7 mouse cellular contexts compared by ENCODE assay signal in genomic region chr12:8499871-8500596, GRCm38 (mm10). TPM values are rescaled to one million over a fixed set of nuclear protein-coding genes. Genes with fewer than 3 reads are reported as not detected.
DNase-seq lines count a peak whose midpoint lies in the region; ATAC-seq and TF ChIP-seq lines count a peak whose summit lies in the region.

Gene Rhob, minus strand, starts transcription at chr12:8500009.

- H3K4me1 ChIP-seq in embryonic facial prominence, embryonic 12.5 days = peaks cover 36% of the 10 kb centered on the region
- H3K4me1 ChIP-seq in kidney, adult 2 months (ENCODE audit: control insufficient read depth, insufficient read depth, low read length) = peaks cover 4% of the 10 kb centered on the region; the same call in 1 of the 2 replicates
- peaks cover 39% of the 10 kb centered on the region for H3K4me1 ChIP-seq in limb, embryonic 12.5 days (replicated peaks)
- H3K4me1 ChIP-seq in midbrain, embryonic 15.5 days = peaks cover 31% of the 10 kb centered on the region
- H3K4me1 ChIP-seq in spleen, adult 2 months (ENCODE audit: control insufficient read depth, insufficient read depth, insufficient read length) = peaks cover 4% of the 10 kb centered on the region; the same call in 1 of the 2 replicates

- peak within 1 kb of the TSS; percentile 82 for H3K4me2 ChIP-seq in embryonic facial prominence, embryonic 12.5 days (replicated peaks)
- peak within 1 kb of the TSS; percentile 94 for H3K4me2 ChIP-seq in limb, embryonic 12.5 days
- peak within 1 kb of the TSS; percentile 86 for H3K4me2 ChIP-seq in midbrain, embryonic 15.5 days

- H3K4me3 ChIP-seq in embryonic facial prominence, embryonic 12.5 days = peak within 1 kb of the TSS; percentile 78
- peak within 1 kb of the TSS; percentile 92 for H3K4me3 ChIP-seq in kidney, adult 2 months (ENCODE audit: insufficient read depth, low read depth, low read length)
- peak within 1 kb of the TSS; percentile 77 for H3K4me3 ChIP-seq in limb, embryonic 12.5 days (replicated peaks)
- peak within 1 kb of the TSS; percentile 84 for H3K4me3 ChIP-seq in midbrain, embryonic 15.5 days
- peak within 1 kb of the TSS; percentile 80 for H3K4me3 ChIP-seq in spleen, adult 2 months (ENCODE audit: extremely low read depth, insufficient read depth, insufficient read length)

- no peaks in the 10 kb centered on the region for H3K36me3 ChIP-seq in embryonic facial prominence, embryonic 12.5 days
- no peaks in the 10 kb centered on the region for H3K36me3 ChIP-seq in kidney, adult 2 months (ENCODE audit: control insufficient read depth, insufficient read depth, low read length)
- H3K36me3 ChIP-seq in limb, embryonic 12.5 days = no peaks in the 10 kb centered on the region
- no peaks in the 10 kb centered on the region for H3K36me3 ChIP-seq in midbrain, embryonic 15.5 days (replicated peaks)
- no peaks in the 10 kb centered on the region for H3K36me3 ChIP-seq in spleen, adult 2 months (ENCODE audit: control insufficient read depth, insufficient read depth, low read length)

- no peak for TF ChIP-seq CTCF in kidney, adult 2 months (conservative IDR thresholded peaks at IDR 0.05; ENCODE audit: insufficient read depth, insufficient read length, low read depth, low read length)
- TF ChIP-seq CTCF in spleen, adult 2 months (IDR thresholded peaks at IDR 0.05; ENCODE audit: extremely low read depth, insufficient read depth, insufficient read length, insufficient replicate concordance) = no peak

- WGBS in embryonic facial prominence, embryonic 12.5 days = under 1% methylated on average over 56 of the region's 56 CpGs
- 1% methylated on average over 56 of the region's 56 CpGs for WGBS in kidney, adult 2 months
- WGBS in limb, embryonic 12.5 days = under 1% methylated on average over 56 of the region's 56 CpGs
- under 1% methylated on average over 56 of the region's 56 CpGs for WGBS in midbrain, embryonic 15.5 days
- WGBS in spleen, adult 2 months = under 1% methylated on average over 56 of the region's 56 CpGs

- no peaks in the 10 kb centered on the region for H3K27me3 ChIP-seq in embryonic facial prominence, embryonic 12.5 days
- no peaks in the 10 kb centered on the region for H3K27me3 ChIP-seq in kidney, adult 2 months (replicated peaks; ENCODE audit: control insufficient read depth, insufficient read depth, low read length)
- H3K27me3 ChIP-seq in limb, embryonic 12.5 days = no peaks in the 10 kb centered on the region
- no peaks in the 10 kb centered on the region for H3K27me3 ChIP-seq in midbrain, embryonic 15.5 days (replicated peaks)
- H3K27me3 ChIP-seq in spleen, adult 2 months (ENCODE audit: control insufficient read depth, insufficient read depth, low read length) = no peaks in the 10 kb centered on the region

- peak within 1 kb of the TSS; percentile 86 for H3K9ac ChIP-seq in embryonic facial prominence, embryonic 12.5 days
- peak within 1 kb of the TSS; percentile 93 for H3K9ac ChIP-seq in limb, embryonic 12.5 days (replicated peaks)
- H3K9ac ChIP-seq in midbrain, embryonic 15.5 days = peak within 1 kb of the TSS; percentile 99

- peak within 1 kb of the TSS; percentile 99 for H3K27ac ChIP-seq in embryonic facial prominence, embryonic 12.5 days
- H3K27ac ChIP-seq in kidney, adult 2 months (ENCODE audit: insufficient read depth, low read depth, low read length) = peak within 1 kb of the TSS; percentile 93
- H3K27ac ChIP-seq in limb, embryonic 12.5 days = peak within 1 kb of the TSS; percentile 99
- H3K27ac ChIP-seq in midbrain, embryonic 15.5 days = peak within 1 kb of the TSS; percentile 100
- H3K27ac ChIP-seq in spleen, adult 2 months (ENCODE audit: insufficient read depth, low read length) = peak within 1 kb of the TSS; percentile 94

- ATAC-seq in embryonic facial prominence, embryonic 12.5 days (ENCODE audit: insufficient number of reproducible peaks, insufficient read depth, low FRiP score, low TSS enrichment) = peak; percentile 98
- ATAC-seq in limb, embryonic 12.5 days (ENCODE audit: insufficient number of reproducible peaks, insufficient read depth, low FRiP score, low TSS enrichment, low read depth) = peak; percentile 98
- peak; percentile 98 for ATAC-seq in midbrain, embryonic 15.5 days (replicated peaks)

- TF ChIP-seq POLR2A in kidney, adult 2 months (IDR thresholded peaks at IDR 0.05; ENCODE audit: low read depth, low read length) = peak; percentile 98
- peak; percentile 93 for TF ChIP-seq POLR2A in spleen, adult 2 months (IDR thresholded peaks at IDR 0.05; ENCODE audit: low read depth, low read length)

- no peaks in the 10 kb centered on the region for H3K9me3 ChIP-seq in embryonic facial prominence, embryonic 12.5 days
- no peaks in the 10 kb centered on the region for H3K9me3 ChIP-seq in limb, embryonic 12.5 days
- no peaks in the 10 kb centered on the region for H3K9me3 ChIP-seq in midbrain, embryonic 15.5 days

- DNase-seq in adrenal gland, postnatal 25 days = peak; percentile 95
- DNase-seq in heart, adult 18-20 months = peak; percentile 98 to 99
- DNase-seq in kidney, adult 2 months = peak; percentile 99
- DNase-seq in spleen, adult 2 months (ENCODE audit: low read depth in 1 of 2, low spot score in 2 of 2) = peak; percentile 89 to 91

RNA-seq across cellular contexts. Expression of gene Rhob, which starts in this region (rescaled TPM):
- 182 and 212 TPM in 2 replicates for total RNA-seq in adrenal gland, postnatal 25 days (2021)
- polyA plus RNA-seq in embryonic facial prominence, embryonic 12.5 days (2016; fragmentation: Nextera tagmentation; extraction: Ambion mirVana) = 57.3 and 58.5 TPM in 2 replicates
- 100 to 1,000 TPM; 165 to 172 TPM for total RNA-seq in heart, adult 18-20 months (2021)
- polyA plus RNA-seq in kidney, adult 2 months (2012; rRNA removed) = 128 and 145 TPM in 2 replicates
- polyA plus RNA-seq in limb, embryonic 12.5 days (2016; fragmentation: Nextera tagmentation; extraction: Ambion mirVana) = 32.4 and 35.1 TPM in 2 replicates
- polyA plus RNA-seq in midbrain, embryonic 15.5 days (2015; fragmentation: Nextera tagmentation; extraction: Ambion mirVana) = 83.3 and 95.1 TPM in 2 replicates
- polyA plus RNA-seq in spleen, adult 2 months (2012; rRNA removed) = 84.8 and 101 TPM in 2 replicates

Comparison
In these comparisons a context has a peak if more than half of its experiments do, and no peak if none do; other contexts are left out.
1. Peak in every context shown above with its lines: DNase-seq, ATAC-seq, H3K4me3 ChIP-seq and H3K27ac ChIP-seq.